8 mouse cellular contexts compared by ENCODE assay signal in genomic region chr8:74993081-74993474, GRCm38 (mm10). TPM values are rescaled to one million over a fixed set of nuclear protein-coding genes. Genes with fewer than 3 reads are reported as not detected.
A peak's percentile ranks its signal among the peaks of the same experiment; 100 is the strongest.
DNase-seq lines count a peak whose midpoint lies in the region; ATAC-seq and TF ChIP-seq lines count a peak whose summit lies in the region.

Gene Hmgxb4, plus strand, starts transcription at chr8:74993356.

- H3K9me3 ChIP-seq in lung, embryonic 14.5 days (ENCODE audit: low read depth, low read length), result no peaks in the 10 kb centered on the region
- no peaks in the 10 kb centered on the region for H3K9me3 ChIP-seq in heart, embryonic 16.5 days (replicated peaks; ENCODE audit: control insufficient read depth, low read length)
- H3K9me3 ChIP-seq in neural tube, embryonic 14.5 days (ENCODE audit: control insufficient read depth, low read length), result no peaks in the 10 kb centered on the region

- TF ChIP-seq POLR2A in brain, embryonic 14.5 days (IDR thresholded peaks at IDR 0.05; ENCODE audit: borderline replicate concordance, extremely low read depth, insufficient read depth, insufficient read length, poor library complexity, severe bottlenecking), result no peak

- no peak for DNase-seq in lung, embryonic 14.5 days
- no peak for DNase-seq in lung, postnatal 25 days (ENCODE audit: low spot score)
- DNase-seq in brain, embryonic 14.5 days (ENCODE audit: low read depth), result no peak
- DNase-seq in left cerebral cortex, postnatal 4 days, result no peak
- DNase-seq in embryo, embryonic 10 days (ENCODE audit: low spot score), result no peak
- no peak for DNase-seq in urinary bladder, postnatal 4 days (ENCODE audit: low spot score in 2 of 2)

- peak within 1 kb of the TSS; percentile 86 for H3K4me3 ChIP-seq in lung, embryonic 14.5 days (ENCODE audit: low read depth, low read length)
- H3K4me3 ChIP-seq in heart, embryonic 16.5 days (ENCODE audit: low read length), result peak within 1 kb of the TSS; percentile 89
- peak within 1 kb of the TSS; percentile 71 for H3K4me3 ChIP-seq in neural tube, embryonic 14.5 days (ENCODE audit: low read depth, low read length)

- TF ChIP-seq CTCF in lung, embryonic 14.5 days (IDR thresholded peaks at IDR 0.05; ENCODE audit: low read depth), result no peak
- no peak for TF ChIP-seq CTCF in brain, embryonic 14.5 days (IDR thresholded peaks at IDR 0.05; ENCODE audit: borderline replicate concordance, extremely low read depth, insufficient read depth, insufficient read length)

- ATAC-seq in lung, embryonic 14.5 days (ENCODE audit: insufficient read depth), result 0 out of 2 replicates have a peak, but pooled peaks have one; percentile 5
- no peak for ATAC-seq in heart, embryonic 16.5 days (replicated peaks; ENCODE audit: extremely low read depth, insufficient read depth, low FRiP score)
- no peak; the same call in 1 of the 2 replicates for ATAC-seq in neural tube, embryonic 14.5 days (ENCODE audit: low read depth)

- WGBS in lung, embryonic 14.5 days, result 11% methylated on average over 8 of the region's 8 CpGs
- WGBS in heart, embryonic 16.5 days, result 13% methylated on average over 8 of the region's 8 CpGs
- WGBS in neural tube, embryonic 14.5 days, result 11% methylated on average over 8 of the region's 8 CpGs

- intact Hi-C loops in left cerebral cortex, postnatal 4 days (cut with DNase I), result no loop called here

- no peaks in the 10 kb centered on the region for H3K4me1 ChIP-seq in lung, embryonic 14.5 days (ENCODE audit: insufficient read depth)
- peaks cover 11% of the 10 kb centered on the region for H3K4me1 ChIP-seq in heart, embryonic 16.5 days (ENCODE audit: control insufficient read depth, insufficient read depth, low read length)
- H3K4me1 ChIP-seq in neural tube, embryonic 14.5 days (ENCODE audit: control insufficient read depth, insufficient read depth, low read length), result peaks cover 4% of the 10 kb centered on the region; the same call in 1 of the 2 replicates

- no peaks in the 10 kb centered on the region for H3K36me3 ChIP-seq in lung, embryonic 14.5 days (ENCODE audit: insufficient read depth)
- H3K36me3 ChIP-seq in heart, embryonic 16.5 days (ENCODE audit: control insufficient read depth, insufficient read depth), result no peaks in the 10 kb centered on the region
- no peaks in the 10 kb centered on the region for H3K36me3 ChIP-seq in neural tube, embryonic 14.5 days (ENCODE audit: control insufficient read depth, insufficient read depth, low read length)

- H3K27ac ChIP-seq in lung, embryonic 14.5 days (ENCODE audit: low read depth), result peak within 1 kb of the TSS; percentile 97
- peak within 1 kb of the TSS; percentile 96 for H3K27ac ChIP-seq in heart, embryonic 16.5 days (ENCODE audit: low read length)
- H3K27ac ChIP-seq in neural tube, embryonic 14.5 days (ENCODE audit: low read depth, low read length), result peak within 1 kb of the TSS; percentile 92

- H3K4me2 ChIP-seq in lung, embryonic 14.5 days, result peak within 1 kb of the TSS; percentile 56
- peak within 1 kb of the TSS; percentile 68 for H3K4me2 ChIP-seq in heart, embryonic 16.5 days (ENCODE audit: low read depth, low read length)
- H3K4me2 ChIP-seq in neural tube, embryonic 14.5 days (ENCODE audit: low read depth, low read length), result peak within 1 kb of the TSS; percentile 62

- no peaks in the 10 kb centered on the region for H3K27me3 ChIP-seq in lung, embryonic 14.5 days (ENCODE audit: insufficient read depth, low read length)
- H3K27me3 ChIP-seq in heart, embryonic 16.5 days (ENCODE audit: control insufficient read depth, insufficient read depth, low read length), result no peaks in the 10 kb centered on the region
- no peaks in the 10 kb centered on the region for H3K27me3 ChIP-seq in neural tube, embryonic 14.5 days (ENCODE audit: control insufficient read depth, insufficient read depth, low read length)

- H3K9ac ChIP-seq in lung, embryonic 14.5 days, result peak within 1 kb of the TSS; percentile 99
- H3K9ac ChIP-seq in heart, embryonic 16.5 days (ENCODE audit: low read length), result peak within 1 kb of the TSS; percentile 100
- peak within 1 kb of the TSS; percentile 92 for H3K9ac ChIP-seq in neural tube, embryonic 14.5 days (replicated peaks; ENCODE audit: low read depth, low read length)

RNA-seq across cellular contexts. Expression of gene Hmgxb4, which starts in this region (rescaled TPM):
- polyA plus RNA-seq in lung, embryonic 14.5 days (2014; fragmentation: Nextera tagmentation; extraction: Ambion mirVana), result 52.0 and 54.6 TPM in 2 replicates
- polyA plus RNA-seq in brain, embryonic 14.5 days (2012; rRNA removed), result 66.2 and 76.5 TPM in 2 replicates
- 17.9 and 18.9 TPM in 2 replicates for polyA plus RNA-seq in heart, embryonic 16.5 days (2015; fragmentation: Nextera tagmentation; extraction: Ambion mirVana)
- total RNA-seq in left cerebral cortex, postnatal 4 days (2021), result 10 to 100 TPM; 43.8 to 45.7 TPM
- polyA plus RNA-seq in neural tube, embryonic 14.5 days (2014; fragmentation: Nextera tagmentation; extraction: Ambion mirVana), result 46.3 and 49.2 TPM in 2 replicates
